Mouse (Mus musculus) gastrocnemius, adult 8-10 months (tissue): ENCODE data around the gene Meiob. TPM values are rescaled to one million over a fixed set of nuclear protein-coding genes. Genes with fewer than 3 reads are reported as not detected.

Experiments
- DNase-seq, 2 experiments: peaks; one replicate each; pipeline ENCODE4 v3.0.0; 2022; ENCODE audit warnings: low spot score in 2 of 2
- total RNA-seq, 4 experiments: library from RNA; stranded (reverse); gene quantifications; 2 replicates each; pipeline ENCODE4 v1.2.4; 2022

Meiob gene
- total RNA-seq, 4 experiments from 2014 or later: not detected

GRCm38 (mm10) chr17:24873695-24874404 lies 69.8 kb downstream of the Meiob start:
- DNase-seq: no peak

GRCm38 (mm10) chr17:24874405-24874745 lies 70.3 kb downstream of the Meiob start:
- DNase-seq: no peak

- no peak for DNase-seq
Observed at GRCm38 (mm10) chr17:24874989-24875388, 70.9 kb downstream of the Meiob start.

- DNase-seq: peak; percentile 40 to 66
Observed at GRCm38 (mm10) chr17:24877336-24878116, 73.4 kb downstream of the Meiob start.

GRCm38 (mm10) chr17:24878117-24878397 lies 74.0 kb downstream of the Meiob start:
- peak; percentile 75 to 88 for DNase-seq

GRCm38 (mm10) chr17:24878531-24878930 lies 74.4 kb downstream of the Meiob start:
- DNase-seq: no peak

- peak; percentile 41 to 50 for DNase-seq
Observed at GRCm38 (mm10) chr17:24881738-24882440, 77.8 kb downstream of the Meiob start.

GRCm38 (mm10) chr17:24884391-24884790 lies 80.3 kb downstream of the Meiob start:
- no peak for DNase-seq

GRCm38 (mm10) chr17:24885356-24886133 lies 81.5 kb downstream of the Meiob start:
- DNase-seq: no peak

GRCm38 (mm10) chr17:24886134-24886931 lies 82.2 kb downstream of the Meiob start, which contains the start of the genes Nubp2 and Spsb3:
TSS of gene Nubp2 (minus strand) at chr17:24886349.
TSS of gene Spsb3 (plus strand) at chr17:24886643.
- peak; percentile 97 for DNase-seq

GRCm38 (mm10) chr17:24886932-24887271 lies 82.8 kb downstream of the Meiob start:
- DNase-seq: no peak

- DNase-seq: no peak
Observed at GRCm38 (mm10) chr17:24887291-24888080, 83.4 kb downstream of the Meiob start.

GRCm38 (mm10) chr17:24888862-24889261 lies 84.8 kb downstream of the Meiob start:
- no peak for DNase-seq

Other genes starting within 250 kb of the Meiob start
- gene Tsc2, start 171.7 kb upstream of the Meiob start, total RNA-seq: 10 to 100 TPM; 75.8 to 86.4 (median 82.7) TPM
- gene Nthl1, start 171.6 kb upstream of the Meiob start, total RNA-seq: 1 to 10 TPM; 1.8 to 3.4 (median 2.2) TPM
- 10 to 100 TPM; 17.8 to 38.4 (median 20.8) TPM for gene Slc9a3r2, start 154.0 kb upstream of the Meiob start, total RNA-seq
- not detected for gene Npw, start 145.8 kb upstream of the Meiob start, total RNA-seq
- gene Zfp598, start 134.6 kb upstream of the Meiob start, total RNA-seq: 10 to 100 TPM; 22.4 to 27.6 (median 27.0) TPM
- gene Syngr3, start 114.3 kb upstream of the Meiob start, total RNA-seq: under 1 TPM in 1 of 4 experiments, not detected in 3; 0.17 TPM
- gene Gfer, start 108.1 kb upstream of the Meiob start, total RNA-seq: 10 to 100 TPM; 38.2 to 54.4 (median 44.7) TPM
- under 1 TPM; 0.22 to 0.70 (median 0.42) TPM for gene Noxo1, start 108.1 kb upstream of the Meiob start, total RNA-seq
- gene Tbl3, start 96.6 kb upstream of the Meiob start, total RNA-seq: 10 to 100 TPM; 15.9 to 18.6 (median 17.1) TPM
- gene Rnf151, start 86.2 kb upstream of the Meiob start, total RNA-seq: not detected
- gene Rps2, start 86.2 kb upstream of the Meiob start, total RNA-seq: 100 to 1,000 TPM; 558 to 703 (median 654) TPM
- gene Ndufb10, start 79.8 kb upstream of the Meiob start, total RNA-seq: 100 to 1,000 TPM; 409 to 503 (median 459) TPM
- 100 to 1,000 TPM; 757 to 827 (median 779) TPM for gene Rpl3l, start 76.5 kb upstream of the Meiob start, total RNA-seq
- gene Msrb1, start 67.6 kb upstream of the Meiob start, total RNA-seq: 100 to 1,000 TPM; 144 to 160 (median 145) TPM
- gene Hs3st6, start 51.3 kb upstream of the Meiob start, total RNA-seq: not detected
- 10 to 100 TPM; 64.2 to 71.5 (median 68.6) TPM for gene Hagh, start 35.9 kb downstream of the Meiob start, total RNA-seq
- gene Fahd1, start 46.1 kb downstream of the Meiob start, total RNA-seq: 10 to 100 TPM; 41.7 to 53.2 (median 46.3) TPM
- 1 to 10 TPM; 2.9 to 3.8 (median 3.3) TPM for gene Igfals, start 61.7 kb downstream of the Meiob start, total RNA-seq
- gene Nubp2, start 82.1 kb downstream of the Meiob start, total RNA-seq: 10 to 100 TPM; 10.5 to 13.7 (median 11.9) TPM
- gene Spsb3, start 82.4 kb downstream of the Meiob start, total RNA-seq: 10 to 100 TPM; 31.0 to 38.6 (median 35.4) TPM
- 1 to 10 TPM; 6.6 to 8.7 (median 7.9) TPM for gene Eme2, start 90.8 kb downstream of the Meiob start, total RNA-seq
- 10 to 100 TPM; 70.5 to 82.3 (median 75.4) TPM for gene Mrps34, start 90.8 kb downstream of the Meiob start, total RNA-seq
- 10 to 100 TPM; 11.4 to 12.6 (median 12.0) TPM for gene Nme3, start 92.2 kb downstream of the Meiob start, total RNA-seq
- gene Mapk8ip3, start 132.7 kb downstream of the Meiob start, total RNA-seq: 10 to 100 TPM; 12.1 to 15.4 (median 13.7) TPM
- 1 to 10 TPM; 5.1 to 8.5 (median 6.9) TPM for gene Jpt2, start 156.4 kb downstream of the Meiob start, total RNA-seq
- 1 to 10 TPM; 6.2 to 6.9 (median 6.7) TPM for gene Cramp1l, start 211.5 kb downstream of the Meiob start, total RNA-seq
- gene Ift140, start 211.8 kb downstream of the Meiob start, total RNA-seq: 1 to 10 TPM; 1.4 to 2.7 (median 2.3) TPM